Mouse (Mus musculus) adrenal gland, adult 18-20 months (tissue): Measurements from ENCODE around the gene P4ha3. TPM values are rescaled to one million over a fixed set of nuclear protein-coding genes. Genes with fewer than 3 reads are reported as not detected.
"Not testable (repeated sequence)": the region's sequence is repeated elsewhere in the genome, so short reads cannot be mapped to it uniquely, and the experiment has no call there.

Source experiments
- DNase-seq, 2 experiments: peaks; one replicate each; pipeline ENCODE4 v3.0.0; 2021 to 2022; ENCODE audit warnings: low spot score in 2 of 2
- long read RNA-seq, 2 experiments: library from polyadenylated mRNA; stranded (forward); transcript quantifications; one replicate each; pipeline ENCODE4 v2.0.0; 2021
- total RNA-seq, 2 experiments: library from RNA; stranded (reverse); gene quantifications; 1 replicate in 1 of 2; 2 replicates in 1 of 2; pipeline ENCODE4 v1.2.3; 2021

P4ha3 gene
- total RNA-seq, result under 1 TPM; 0.27 to 0.38 TPM
- long read RNA-seq, experiment 1, result 0 reads
- long read RNA-seq, experiment 2, result 0 reads

- DNase-seq, result no peak
Measured at GRCm38 (mm10) chr7:100285383-100285782, at the start of gene P4ha3. Gene P4ha3 (plus strand): TSS chr7:100285520.

- DNase-seq, result no peak
Measured at GRCm38 (mm10) chr7:100238271-100238670, 47.0 kb upstream of the P4ha3 start.

- DNase-seq, result no peak
Measured at GRCm38 (mm10) chr7:100240601-100241000, 44.7 kb upstream of the P4ha3 start.

- no peak for DNase-seq
Measured at GRCm38 (mm10) chr7:100243007-100243406, 42.3 kb upstream of the P4ha3 start.

- no peak for DNase-seq
Measured at GRCm38 (mm10) chr7:100244225-100244624, 41.1 kb upstream of the P4ha3 start.

GRCm38 (mm10) chr7:100245176-100245575 lies 40.1 kb upstream of the P4ha3 start:
- no peak for DNase-seq

GRCm38 (mm10) chr7:100250667-100251066 lies 34.7 kb upstream of the P4ha3 start:
- DNase-seq, result no peak

- DNase-seq, result no peak
Measured at GRCm38 (mm10) chr7:100262350-100262749, 23.0 kb upstream of the P4ha3 start.

- not testable (repeated sequence) for DNase-seq
Measured at GRCm38 (mm10) chr7:100264934-100265333, 20.4 kb upstream of the P4ha3 start.

GRCm38 (mm10) chr7:100272369-100272768 lies 13.0 kb upstream of the P4ha3 start:
- no peak for DNase-seq

GRCm38 (mm10) chr7:100274507-100274906 lies 10.8 kb upstream of the P4ha3 start:
- DNase-seq, result no peak

GRCm38 (mm10) chr7:100276397-100276796 lies 8.9 kb upstream of the P4ha3 start:
- DNase-seq, result no peak

- DNase-seq, result peak in 1 of 2 experiments; percentile 26
Measured at GRCm38 (mm10) chr7:100279803-100280202, 5.5 kb upstream of the P4ha3 start.

GRCm38 (mm10) chr7:100281596-100281995 lies 3.7 kb upstream of the P4ha3 start:
- no peak for DNase-seq

- DNase-seq, result no peak
Measured at GRCm38 (mm10) chr7:100283298-100283697, 2.0 kb upstream of the P4ha3 start.

GRCm38 (mm10) chr7:100287748-100288578 lies 2.6 kb downstream of the P4ha3 start:
- DNase-seq, result peak; percentile 46 to 55

GRCm38 (mm10) chr7:100288622-100289021 lies 3.3 kb downstream of the P4ha3 start:
- DNase-seq, result no peak

- no peak for DNase-seq
Measured at GRCm38 (mm10) chr7:100293546-100293945, 8.2 kb downstream of the P4ha3 start.

GRCm38 (mm10) chr7:100295745-100296144 lies 10.4 kb downstream of the P4ha3 start:
- DNase-seq, result no peak

- DNase-seq, result no peak
Measured at GRCm38 (mm10) chr7:100296699-100297098, 11.4 kb downstream of the P4ha3 start.

GRCm38 (mm10) chr7:100298861-100299510 lies 13.7 kb downstream of the P4ha3 start:
- no peak for DNase-seq

GRCm38 (mm10) chr7:100301390-100301789 lies 16.1 kb downstream of the P4ha3 start:
- DNase-seq, result no peak
